Mouse (Mus musculus) adrenal gland, postnatal 14 days (tissue): ENCODE data around the gene Wdr78. TPM values are rescaled to one million over a fixed set of nuclear protein-coding genes. Genes with fewer than 3 reads are reported as not detected.

Source experiments
- DNase-seq: peaks from one replicate; pipeline ENCODE4 v3.0.0; 2021; ENCODE audit warnings: mixed read lengths
- long read RNA-seq, 2 experiments: library from polyadenylated mRNA; stranded (forward); transcript quantifications; one replicate each; pipeline ENCODE4 v2.0.0; 2021
- total RNA-seq: library from RNA; stranded (reverse); gene quantifications from 2 replicates; pipeline ENCODE4 v1.2.3, GENCODE M21; 2021

Wdr78 gene
- total RNA-seq, result 2.4 and 3.6 TPM in 2 replicates
- long read RNA-seq, experiment 1, full-length matches to known transcripts, result 1 of 1 reads
- long read RNA-seq, experiment 1, partial matches to known transcripts, result 0 of 1 reads
- long read RNA-seq, experiment 1, other reads (novel, unspliced or antisense), result 0 of 1 reads
- long read RNA-seq, experiment 2, partial matches to known transcripts, result 0 of 1 reads
- long read RNA-seq, experiment 2, other reads (novel, unspliced or antisense), result 1 of 1 reads

- peak; percentile 99 for DNase-seq
Measured at GRCm38 (mm10) chr4:103114184-103115111, at the start of gene Wdr78, which contains the start of gene Mier1. Wdr78 (minus strand) TSS chr4:103114555. Mier1 (plus strand) TSS chr4:103114390.

GRCm38 (mm10) chr4:103158781-103159180, 44.4 kb upstream of the Wdr78 start:
- DNase-seq, result no peak

GRCm38 (mm10) chr4:103151946-103152345, 37.6 kb upstream of the Wdr78 start:
- DNase-seq, result peak; percentile 59

GRCm38 (mm10) chr4:103146339-103146738, 32.0 kb upstream of the Wdr78 start:
- DNase-seq, result peak; percentile 85

GRCm38 (mm10) chr4:103136946-103137345, 22.6 kb upstream of the Wdr78 start:
- DNase-seq, result no peak

GRCm38 (mm10) chr4:103126533-103126932, 12.2 kb upstream of the Wdr78 start:
- DNase-seq, result no peak

GRCm38 (mm10) chr4:103123606-103124005, 9.3 kb upstream of the Wdr78 start:
- no peak for DNase-seq

GRCm38 (mm10) chr4:103123086-103123485, 8.7 kb upstream of the Wdr78 start:
- no peak for DNase-seq

GRCm38 (mm10) chr4:103120874-103121389, 6.6 kb upstream of the Wdr78 start:
- no peak for DNase-seq

GRCm38 (mm10) chr4:103120395-103120794, 6.0 kb upstream of the Wdr78 start:
- DNase-seq, result no peak

GRCm38 (mm10) chr4:103120028-103120384, 5.7 kb upstream of the Wdr78 start:
- no peak for DNase-seq

GRCm38 (mm10) chr4:103119229-103120027, 5.1 kb upstream of the Wdr78 start:
- peak; percentile 91 for DNase-seq

GRCm38 (mm10) chr4:103118888-103119228, 4.5 kb upstream of the Wdr78 start:
- no peak for DNase-seq

- DNase-seq, result no peak
Measured at GRCm38 (mm10) chr4:103113402-103113801, 953 bp downstream of the Wdr78 start.

- no peak for DNase-seq
Measured at GRCm38 (mm10) chr4:103112651-103113050, 1.7 kb downstream of the Wdr78 start.

- DNase-seq, result no peak
Measured at GRCm38 (mm10) chr4:103098532-103098931, 15.8 kb downstream of the Wdr78 start.

- no peak for DNase-seq
Measured at GRCm38 (mm10) chr4:103095921-103096320, 18.4 kb downstream of the Wdr78 start.

- no peak for DNase-seq
Measured at GRCm38 (mm10) chr4:103085237-103085636, 29.1 kb downstream of the Wdr78 start.

GRCm38 (mm10) chr4:103070631-103071030, 43.7 kb downstream of the Wdr78 start:
- no peak for DNase-seq

- DNase-seq, result no peak
Measured at GRCm38 (mm10) chr4:103067906-103068655, 46.3 kb downstream of the Wdr78 start.

- no peak for DNase-seq
Measured at GRCm38 (mm10) chr4:103064976-103065375, 49.4 kb downstream of the Wdr78 start.

GRCm38 (mm10) chr4:103064421-103064820, 49.9 kb downstream of the Wdr78 start:
- DNase-seq, result no peak
